Mouse (Mus musculus) bone marrow, adult 2 months (tissue): Measurements from ENCODE around the gene Il6ra.

Experiments
- CTCF ChIP-seq: fragments of 200-500 bp; IDR thresholded peaks from 2 replicates; pipeline ENCODE4 v1.5.1; 2011; ENCODE audit warnings: low read length, control low read depth; ENCODE audit not compliant: control insufficient read depth, insufficient read depth
- POLR2A ChIP-seq: fragments of 200-500 bp; IDR thresholded peaks from 2 replicates; pipeline ENCODE4 v1.6.1; 2011; ENCODE audit warnings: low read depth, mild to moderate bottlenecking, control low read depth, low read length, borderline replicate concordance; ENCODE audit not compliant: control insufficient read depth

- TF ChIP-seq CTCF (no peak), POLR2A (no peak)
Measured at GRCm38 (mm10) chr3:89858888-89859287, 54.1 kb downstream of the Il6ra start.
